Mouse (Mus musculus) cerebellum, adult (tissue): ENCODE results near the gene Prc1.
A peak's percentile ranks its signal among the peaks of the same experiment; 100 is the strongest.

Source experiments
- ATAC-seq: cut with Nextera tagmentation; 2 replicates; pipeline ENCODE4 v1.9.2; 2017; ENCODE audit warnings: mild to moderate bottlenecking, moderate library complexity, mixed read lengths; ENCODE audit not compliant: insufficient number of reproducible peaks, low FRiP score, low TSS enrichment

The Prc1 gene

DNA sequence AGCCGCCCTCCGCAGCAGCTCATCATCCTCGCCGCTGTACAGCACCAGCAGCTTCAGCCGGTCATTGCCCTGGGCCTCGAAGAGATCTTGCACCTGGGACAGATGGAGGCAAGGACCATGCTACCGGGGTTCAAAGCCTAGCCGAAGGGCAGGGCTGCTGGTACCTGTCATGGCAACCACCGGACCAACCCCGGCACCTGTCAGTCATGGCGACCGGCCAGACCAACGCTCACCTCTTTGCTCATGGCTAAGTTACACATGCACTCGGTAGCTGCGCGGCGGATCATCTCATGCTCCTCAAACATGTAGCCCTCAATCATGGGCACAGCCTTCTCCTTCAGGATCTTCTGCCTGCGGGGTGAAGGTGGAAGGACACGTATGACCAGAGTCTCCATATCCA lies 31.8 kb downstream of the Prc1 start:
- no peak for ATAC-seq

DNA sequence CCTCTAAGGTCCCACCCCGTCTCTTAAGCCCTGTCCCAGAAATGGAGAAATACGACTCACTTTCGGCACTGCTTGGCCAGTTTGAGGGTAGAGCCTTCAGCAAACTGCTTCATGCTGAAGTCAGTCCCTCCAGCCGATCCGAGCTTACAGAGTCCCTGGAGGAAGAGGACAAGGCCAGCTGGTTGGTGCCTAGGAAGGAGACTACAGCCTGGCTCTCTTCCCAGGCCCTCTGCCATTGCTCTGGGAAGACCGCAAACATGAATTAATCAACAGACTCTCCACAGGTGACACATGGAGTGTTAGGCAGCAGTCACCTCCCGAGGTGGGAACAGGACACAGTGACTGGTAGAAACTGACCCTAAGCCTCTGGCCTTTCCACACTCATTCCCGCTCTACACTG lies 36.0 kb downstream of the Prc1 start:
- ATAC-seq: peak; percentile 41; the same call in 1 of the 2 replicates

DNA sequence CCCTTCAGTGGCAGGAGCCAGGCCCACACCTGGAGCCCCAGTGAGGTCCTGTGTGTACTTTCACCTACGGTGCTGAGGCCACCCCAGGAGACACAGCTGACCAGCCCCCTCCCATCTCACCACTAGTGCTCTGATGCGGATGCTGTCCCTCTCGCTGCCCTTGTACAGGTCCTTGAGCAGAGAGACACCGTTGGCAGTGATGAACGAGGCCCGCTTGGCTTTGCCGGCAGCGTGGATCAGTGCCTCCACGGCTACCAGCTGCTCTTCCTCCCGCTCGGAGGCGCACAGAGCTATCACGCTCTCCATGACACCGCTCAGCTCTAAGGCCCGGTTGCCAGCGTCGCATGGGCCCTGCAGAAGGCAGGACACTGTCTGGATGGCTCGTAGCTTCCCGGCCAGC lies 37.2 kb downstream of the Prc1 start:
- ATAC-seq: no peak

DNA sequence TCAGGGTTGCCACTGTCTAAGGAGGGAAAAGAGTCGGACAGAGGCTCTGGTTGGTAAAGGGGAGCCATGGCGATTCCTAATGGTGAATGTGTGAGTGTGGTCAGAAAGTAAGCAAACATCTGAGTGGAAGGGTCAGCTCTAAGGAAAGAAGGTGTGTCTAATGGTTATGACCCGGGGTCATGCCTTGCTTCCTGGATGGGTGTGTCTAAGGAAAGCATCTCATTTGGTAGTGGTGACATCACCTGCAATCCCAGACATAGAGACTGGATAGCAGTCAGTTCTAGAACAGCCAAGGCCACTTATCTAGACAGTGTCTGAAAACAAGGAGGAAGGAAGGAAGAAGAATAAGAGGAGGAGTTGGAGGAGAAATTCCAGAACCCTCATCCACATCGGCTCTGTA lies 40.6 kb downstream of the Prc1 start:
- no peak for ATAC-seq

DNA sequence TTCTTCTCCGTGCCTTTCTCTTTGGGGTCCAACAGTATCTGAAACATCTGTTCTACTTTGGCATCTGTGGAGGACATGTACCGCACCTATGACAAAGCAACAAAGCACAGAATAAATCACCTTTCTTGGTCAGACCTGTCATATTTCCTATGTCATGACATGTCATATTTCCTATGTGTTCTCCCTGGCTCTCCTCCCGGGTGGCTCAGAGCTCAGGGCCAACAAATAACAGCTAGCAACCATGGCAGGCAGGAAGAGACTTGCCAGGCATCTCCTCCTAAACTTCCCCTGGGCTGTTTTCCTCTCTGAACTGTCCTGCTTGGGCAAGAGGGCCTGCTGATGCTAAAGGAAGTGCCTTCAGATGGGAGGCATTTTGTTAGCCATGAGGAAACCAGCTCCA lies 42.7 kb downstream of the Prc1 start:
- no peak for ATAC-seq

DNA sequence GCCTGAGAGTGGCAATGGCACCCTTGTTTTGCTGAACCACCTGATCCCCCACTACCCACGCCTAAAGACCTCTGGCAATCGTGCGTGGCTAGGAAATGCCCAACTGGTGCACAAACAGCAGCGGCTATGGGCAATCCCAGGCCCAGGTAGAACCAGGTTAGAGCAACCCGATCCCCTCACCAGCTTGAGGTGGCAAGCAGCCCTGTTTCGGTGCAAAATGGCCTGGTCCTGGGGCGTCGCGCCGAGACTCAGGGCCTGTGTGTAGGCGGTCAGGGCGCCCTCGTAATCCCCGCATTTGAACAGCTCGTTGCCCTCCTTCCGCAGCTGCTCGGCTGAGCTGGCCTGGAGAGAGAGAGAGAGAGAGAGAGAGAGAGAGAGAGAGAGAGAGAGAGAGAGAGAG lies 45.1 kb downstream of the Prc1 start:
- no peak for ATAC-seq

DNA sequence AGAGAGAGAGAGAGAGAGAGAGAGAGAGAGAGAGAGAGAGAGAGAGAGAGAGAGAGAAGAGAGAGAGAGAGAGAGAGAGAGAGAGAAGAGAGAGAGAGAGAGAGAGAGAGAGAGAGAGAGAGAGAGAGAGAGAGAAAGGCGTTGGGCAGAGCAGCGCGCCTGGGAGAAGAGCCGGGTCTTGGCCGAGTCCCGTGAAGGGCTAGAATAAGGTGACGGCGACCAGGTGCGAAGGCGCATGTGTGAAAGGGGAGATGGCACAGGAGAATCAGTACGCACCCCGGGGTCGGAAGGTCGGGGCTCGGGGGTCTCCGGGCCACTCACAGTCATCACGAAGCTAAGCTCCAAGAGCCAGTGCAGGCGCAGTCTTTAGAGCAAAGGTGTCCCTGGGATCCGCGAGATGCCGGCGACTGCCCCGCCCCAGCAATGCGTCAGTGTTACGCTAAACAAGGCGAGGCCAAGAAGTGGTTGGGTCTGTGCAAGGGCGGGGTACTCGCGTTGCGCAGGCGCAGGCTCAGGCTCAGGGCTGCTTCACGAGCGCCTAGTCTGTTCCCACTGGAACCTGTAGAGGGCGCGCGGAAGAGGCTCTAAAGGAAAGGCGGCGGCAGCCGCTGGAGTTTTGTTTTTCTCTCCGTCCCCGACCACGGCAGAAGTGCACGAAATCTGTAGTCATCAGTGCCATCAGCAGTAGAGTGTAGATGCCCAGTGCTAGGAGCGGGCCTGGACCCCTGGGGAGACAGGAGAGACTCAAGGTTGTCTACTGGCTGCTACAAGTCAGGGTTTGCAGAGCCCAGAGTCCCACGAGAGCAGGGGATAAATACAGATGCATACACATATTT lies 45.8 kb downstream of the Prc1 start:
- peak; percentile 91 for ATAC-seq

DNA sequence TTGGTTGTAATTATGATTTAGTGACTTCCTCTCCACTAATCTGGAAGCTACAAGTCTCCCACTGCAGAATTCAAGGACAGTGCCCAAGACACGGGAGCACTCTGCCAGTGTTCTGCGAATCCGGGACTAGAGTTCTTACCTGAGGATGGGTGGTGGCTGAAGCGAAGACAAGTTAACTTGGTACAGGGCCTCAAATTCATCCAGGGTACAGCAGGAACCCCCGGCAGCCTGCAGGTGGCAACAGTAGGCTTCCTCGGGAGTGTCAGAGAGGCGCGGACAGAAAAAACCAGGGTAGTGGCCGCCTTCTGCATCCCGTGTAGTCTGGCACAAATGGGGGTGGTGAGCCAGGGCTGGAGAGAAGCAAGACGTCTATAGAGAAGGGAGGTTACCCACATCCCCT lies 46.5 kb downstream of the Prc1 start, which contains the start of gene Unc45a:
Unc45a (minus strand) TSS at position 213 of the 400 bp plus-strand sequence.
- ATAC-seq: peak; percentile 29; the same call in 1 of the 2 replicates

DNA sequence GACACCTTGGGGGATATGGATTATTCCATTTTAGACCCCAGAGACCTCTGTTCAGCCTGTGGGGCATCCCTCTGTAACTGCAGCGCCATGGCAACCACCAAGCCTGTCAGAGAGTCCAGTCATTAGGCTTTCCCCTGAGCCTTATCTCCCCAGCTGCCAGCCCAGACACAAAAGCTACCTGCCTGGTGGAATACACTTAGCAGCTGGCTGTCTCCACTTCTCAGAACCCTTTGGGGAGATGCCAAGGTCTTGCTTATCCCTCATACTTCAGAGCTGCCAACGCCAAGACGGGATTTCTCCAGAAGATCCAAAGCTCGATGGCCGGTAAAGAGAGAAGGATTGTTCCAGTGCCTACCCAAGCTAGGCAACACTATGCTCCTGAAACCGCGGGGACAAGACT lies 47.5 kb downstream of the Prc1 start:
- no peak for ATAC-seq

DNA sequence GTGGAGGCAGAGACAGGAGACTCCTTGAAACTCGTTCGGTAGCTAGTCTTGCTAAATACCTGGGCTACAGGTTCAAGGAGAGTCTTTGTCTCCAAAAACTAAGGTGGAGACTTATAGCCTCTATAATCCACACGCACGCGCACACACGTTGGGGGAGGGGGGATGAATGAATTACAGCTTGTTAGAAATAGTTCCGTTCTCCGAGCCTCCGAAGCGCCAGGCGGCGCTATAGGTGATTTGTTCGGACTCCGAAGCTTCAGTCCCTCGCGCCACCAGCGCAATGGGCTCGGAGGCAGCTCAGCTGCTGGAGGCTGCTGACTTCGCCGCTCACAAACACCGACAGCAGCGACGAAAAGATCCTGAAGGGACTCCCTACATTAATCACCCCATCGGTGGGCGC lies 48.6 kb downstream of the Prc1 start, which contains the start of gene Hddc3:
Hddc3 (plus strand) TSS at position 247 of the 400 bp plus-strand sequence.
- ATAC-seq: peak; percentile 11; the same call in 1 of the 2 replicates

DNA sequence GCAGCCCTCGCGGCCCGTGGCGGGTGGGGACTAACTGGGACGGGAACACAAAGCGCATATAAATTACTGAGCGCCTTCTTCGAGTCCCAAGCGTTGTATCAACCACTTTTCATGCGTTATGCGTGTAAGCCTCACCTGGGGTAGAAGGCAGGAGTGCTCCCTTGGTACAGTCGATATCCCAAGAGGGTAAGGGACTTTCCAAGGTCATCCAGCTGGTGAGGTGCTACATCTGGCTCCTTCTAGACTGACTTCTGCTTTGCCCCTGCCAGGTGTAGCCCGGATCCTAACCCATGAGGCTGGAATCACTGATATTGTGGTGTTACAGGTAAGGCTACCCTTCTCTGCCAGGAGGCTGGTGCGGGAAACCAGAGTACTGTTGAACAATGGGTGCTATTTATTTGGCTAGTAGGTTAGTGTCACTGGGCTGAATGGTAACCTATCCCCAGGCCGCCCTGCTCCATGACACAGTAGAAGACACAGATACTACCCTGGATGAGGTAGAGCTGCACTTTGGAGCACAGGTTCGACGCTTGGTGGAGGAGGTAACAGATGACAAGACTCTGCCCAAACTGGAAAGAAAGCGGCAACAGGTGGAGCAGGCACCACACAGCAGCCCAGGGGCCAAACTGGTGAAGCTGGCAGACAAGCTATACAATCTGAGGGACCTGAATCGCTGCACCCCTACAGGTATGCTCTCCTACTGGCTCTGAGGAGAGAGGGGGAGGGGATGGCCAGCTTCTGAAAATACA lies 49.2 kb downstream of the Prc1 start:
- ATAC-seq: no peak

DNA sequence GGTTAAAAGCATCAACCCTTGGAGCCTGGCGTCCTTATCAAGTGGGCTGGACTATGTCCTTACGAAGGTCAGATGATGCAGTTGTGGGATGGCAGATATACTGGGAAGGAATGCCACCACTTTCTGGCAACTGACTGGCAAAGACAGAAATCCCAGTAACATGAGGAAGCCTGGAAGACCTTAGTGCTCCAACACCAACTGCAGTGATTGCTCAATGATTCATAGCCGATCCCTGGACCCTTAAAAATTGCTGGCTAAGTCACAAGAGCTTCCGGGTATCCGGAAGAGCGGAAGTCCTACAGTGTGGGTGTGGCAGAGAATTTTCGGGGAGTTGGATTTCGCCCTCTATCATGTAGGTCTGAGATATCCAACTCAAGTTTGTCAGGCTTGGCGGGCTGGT lies 51.9 kb downstream of the Prc1 start:
- ATAC-seq: no peak

DNA sequence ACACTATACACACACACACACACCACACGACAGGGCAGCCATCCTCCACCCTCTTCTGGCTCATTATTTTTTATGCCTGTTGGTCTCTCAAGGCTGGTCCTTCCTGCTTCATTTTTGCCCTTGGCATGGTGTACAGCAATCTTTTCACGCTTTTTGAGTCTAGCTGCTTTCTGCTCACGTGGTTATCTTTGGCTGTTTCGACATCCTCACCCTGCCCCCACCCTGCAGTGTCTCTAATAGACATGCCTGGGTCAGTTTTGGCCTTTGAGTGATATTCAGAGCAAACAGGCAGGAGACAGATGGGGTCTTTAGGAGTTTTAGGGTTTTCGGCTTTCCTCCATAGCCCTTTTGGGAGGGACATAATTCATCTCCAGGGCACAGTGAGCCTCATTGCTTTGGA lies 52.6 kb downstream of the Prc1 start:
- ATAC-seq: no peak

DNA sequence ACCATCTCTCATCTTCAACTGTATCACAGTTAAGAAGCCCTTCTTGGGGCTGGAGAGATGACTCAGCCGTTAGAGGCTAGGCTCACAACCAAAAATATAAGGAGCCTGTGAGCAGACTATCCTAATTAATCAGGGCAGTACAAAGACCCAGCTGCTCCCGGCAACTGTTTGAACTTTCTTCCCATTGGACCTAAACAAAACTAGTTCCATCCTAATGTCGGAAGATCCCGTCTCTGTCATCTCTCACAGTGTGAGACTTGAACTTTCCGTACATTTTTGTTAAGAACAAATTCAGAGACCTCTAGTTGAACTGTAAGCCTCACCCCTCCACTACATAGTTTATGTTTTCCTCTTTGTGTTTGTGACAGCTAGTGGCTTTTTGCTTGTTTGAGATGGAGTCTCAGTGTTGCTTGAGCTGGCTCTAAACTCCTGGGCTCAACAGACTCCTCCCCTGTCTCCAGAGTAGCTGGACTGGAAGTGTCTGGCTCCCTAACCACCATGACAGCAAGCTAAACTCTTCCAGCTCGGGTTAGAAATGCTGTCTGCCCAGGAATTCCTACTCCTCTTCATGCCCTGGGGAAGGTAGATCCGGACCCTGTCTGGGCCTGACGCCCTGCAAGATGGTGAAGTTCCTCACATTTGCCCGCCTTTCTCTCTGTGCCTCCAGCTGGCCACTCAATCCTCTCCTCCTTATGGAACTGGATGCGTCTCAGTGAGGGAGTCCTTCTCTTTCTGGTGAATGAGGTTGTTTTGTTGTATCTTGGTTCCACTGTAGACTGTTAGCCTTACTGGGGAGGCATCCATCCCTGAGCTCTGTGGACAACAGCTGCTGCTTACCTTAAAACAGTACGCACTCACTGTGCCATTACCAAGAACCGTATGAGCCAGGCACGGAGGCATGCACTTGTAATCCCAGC lies 53.7 kb downstream of the Prc1 start:
- ATAC-seq: no peak

DNA sequence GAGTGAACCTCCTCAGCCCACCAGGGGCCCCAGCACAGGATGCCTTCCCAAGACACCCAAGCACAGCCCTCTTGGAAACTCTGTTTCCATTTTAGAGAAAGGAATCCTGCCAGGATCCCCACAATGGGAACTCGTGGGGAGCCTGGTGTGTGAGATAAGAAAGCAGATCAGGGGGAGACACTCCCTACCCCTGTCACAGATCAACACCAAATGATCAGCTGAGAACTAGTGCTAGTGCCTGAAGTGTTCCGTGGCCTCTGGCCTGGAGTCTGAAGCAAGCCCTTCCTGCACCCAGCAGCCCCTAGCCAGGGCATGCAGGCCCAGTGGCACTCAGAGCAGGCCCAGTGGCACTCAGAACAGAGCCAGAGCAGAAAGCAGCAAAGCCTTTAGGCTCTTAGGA lies 56.6 kb downstream of the Prc1 start:
- no peak for ATAC-seq

DNA sequence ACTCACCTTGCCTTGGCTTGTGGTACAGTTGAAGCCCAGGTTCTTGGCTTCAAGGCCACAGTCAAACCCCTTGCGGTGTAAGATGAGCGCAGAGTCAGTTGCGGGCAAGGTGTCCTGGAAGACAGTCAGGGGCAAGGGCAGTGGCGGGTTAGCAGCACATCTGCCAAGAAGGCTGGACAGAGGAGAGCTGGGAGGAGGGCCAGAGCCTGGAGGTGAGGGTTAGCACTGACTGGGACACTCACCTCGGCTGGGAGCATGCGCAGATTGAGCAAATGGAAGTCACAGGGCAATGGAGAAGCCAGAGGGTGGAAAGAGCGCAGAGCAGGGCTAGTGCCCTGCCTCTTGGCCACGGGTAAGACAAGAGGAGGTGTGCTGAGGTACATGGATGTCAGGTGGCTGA lies 58.7 kb downstream of the Prc1 start:
- ATAC-seq: no peak

DNA sequence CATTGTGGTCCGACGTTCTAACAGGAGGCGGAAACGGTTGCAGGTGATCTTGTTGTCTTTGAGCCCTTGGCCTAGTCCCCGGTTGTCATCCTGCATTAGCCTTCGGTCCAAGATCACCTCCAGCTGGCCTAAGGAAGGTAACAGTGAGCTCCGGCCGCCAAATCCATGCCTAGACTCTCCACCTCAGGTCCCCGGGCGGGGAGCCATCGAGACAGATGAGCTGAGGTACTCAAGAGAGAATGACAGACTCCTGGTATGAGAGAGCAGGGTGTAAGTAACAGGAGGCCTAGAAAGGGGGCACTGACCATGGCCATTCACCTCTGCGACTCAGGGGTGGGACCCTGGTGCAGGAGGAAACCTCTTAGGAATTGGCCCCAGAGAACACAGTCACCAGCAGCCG lies 62.1 kb downstream of the Prc1 start:
- 0 out of 2 replicates have a peak, but pooled peaks have one; percentile 43 for ATAC-seq

DNA sequence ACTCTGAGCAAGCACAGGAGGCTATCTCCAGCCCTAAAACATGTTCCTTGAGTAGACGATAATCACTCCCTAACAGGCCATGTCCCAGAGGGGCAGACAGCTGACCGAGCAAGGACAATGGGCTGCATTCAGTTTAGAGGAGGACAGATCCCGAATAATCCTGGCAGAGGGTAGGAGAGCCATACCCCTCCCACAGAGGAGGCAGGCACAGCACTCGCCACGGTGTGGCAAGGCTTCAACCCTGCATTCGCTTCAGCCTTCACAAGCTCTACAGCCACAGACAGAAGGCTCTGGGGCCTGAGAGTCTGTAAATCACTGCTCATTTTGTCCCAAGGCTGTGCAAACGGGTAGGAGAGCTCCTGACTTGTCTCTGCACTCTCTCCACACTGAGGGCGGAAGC lies 62.9 kb downstream of the Prc1 start:
- ATAC-seq: no peak

DNA sequence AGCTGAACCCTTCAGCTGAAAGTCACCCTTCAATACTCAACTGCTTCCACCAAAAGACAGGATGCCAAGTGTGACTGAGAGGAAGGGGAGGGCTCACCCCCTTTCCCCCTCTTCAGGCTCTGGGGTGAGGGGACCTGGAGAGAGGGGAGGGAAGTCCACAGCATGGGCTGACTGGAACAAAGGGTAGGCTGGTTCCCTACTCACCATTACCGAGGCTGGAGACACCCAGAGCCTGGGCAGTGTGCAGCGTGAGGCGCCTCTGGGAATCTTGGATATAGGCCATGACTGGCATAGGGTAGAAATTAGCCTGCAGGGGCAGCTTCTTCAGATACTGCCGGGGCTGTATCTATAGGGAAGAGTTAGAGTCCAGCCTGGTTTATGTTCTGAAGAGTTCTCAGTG lies 63.8 kb downstream of the Prc1 start:
- ATAC-seq: no peak

DNA sequence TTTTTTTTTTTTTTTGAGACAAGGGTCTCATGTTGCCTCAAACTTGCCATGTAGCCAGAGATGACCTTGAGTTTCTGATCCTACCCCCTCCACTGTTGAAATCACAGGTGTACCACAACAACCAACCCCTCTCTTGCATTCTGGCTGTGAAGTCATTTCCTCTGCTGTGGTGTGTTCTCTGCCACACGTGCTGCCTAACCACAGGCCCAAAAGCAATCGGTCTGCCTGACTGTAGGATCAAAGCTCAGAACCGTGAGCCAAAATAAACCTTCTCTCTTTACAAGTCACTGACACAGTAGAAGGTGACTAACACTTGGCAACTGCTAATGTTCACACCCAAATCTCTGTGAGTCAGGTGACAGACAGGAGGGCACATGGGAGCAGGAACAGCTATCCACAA lies 66.2 kb downstream of the Prc1 start:
- no peak for ATAC-seq

DNA sequence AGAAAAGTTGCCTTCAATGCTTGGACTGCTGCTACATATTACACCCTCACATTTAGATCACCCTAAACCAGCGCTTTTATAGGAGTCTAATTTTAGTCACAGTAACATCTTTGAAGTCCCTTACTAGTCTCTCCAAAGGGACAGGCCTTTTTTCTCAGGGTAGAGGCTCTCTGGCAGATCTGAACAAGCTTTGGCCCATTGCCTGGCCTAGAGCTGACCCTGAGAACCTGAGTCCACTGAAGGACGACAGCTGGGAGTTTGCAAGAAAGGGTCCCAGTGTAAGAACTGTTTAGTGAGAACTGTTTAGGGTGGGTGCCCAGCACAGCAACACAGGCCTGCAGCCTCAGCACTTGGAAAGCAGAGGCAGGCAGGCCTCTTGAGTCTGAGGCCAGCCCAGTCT lies 71.5 kb downstream of the Prc1 start:
- ATAC-seq: no peak
